Mouse (Mus musculus): ENCODE data around the gene Esp8. TPM values are rescaled to one million over a fixed set of nuclear protein-coding genes. Genes with fewer than 3 reads are reported as not detected.
"Not testable (repeated sequence)": the region's sequence is repeated elsewhere in the genome, so short reads cannot be mapped to it uniquely, and the experiment has no call there.

The Esp8 gene
- total RNA-seq (2021), result not detected
- long read RNA-seq, experiment 1, result 0 reads
- long read RNA-seq, experiment 2, result 0 reads

DNA sequence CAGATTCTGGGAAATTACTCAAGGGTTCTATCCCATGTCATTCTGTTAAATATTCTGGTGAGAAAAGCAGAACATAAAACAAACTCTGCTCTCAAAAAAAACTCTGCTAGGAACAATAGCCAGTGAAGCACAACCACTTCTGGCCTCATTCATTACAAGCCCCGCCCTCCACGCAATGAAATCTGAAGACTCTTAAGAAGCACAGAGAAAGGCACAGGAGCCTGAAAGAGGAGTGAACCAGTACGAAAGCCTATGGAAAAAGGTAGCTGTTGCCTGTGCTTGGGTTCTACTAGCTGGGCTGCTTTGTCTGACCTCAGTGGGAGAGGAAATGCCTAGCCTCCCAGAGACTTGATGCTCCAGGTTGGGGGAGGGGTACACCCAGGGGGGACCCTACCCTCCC lies at the start of gene Esp8:
Gene Esp8 (plus strand): TSS at position 205 of the 400 bp plus-strand sequence.
- DNase-seq, result no peak

DNA sequence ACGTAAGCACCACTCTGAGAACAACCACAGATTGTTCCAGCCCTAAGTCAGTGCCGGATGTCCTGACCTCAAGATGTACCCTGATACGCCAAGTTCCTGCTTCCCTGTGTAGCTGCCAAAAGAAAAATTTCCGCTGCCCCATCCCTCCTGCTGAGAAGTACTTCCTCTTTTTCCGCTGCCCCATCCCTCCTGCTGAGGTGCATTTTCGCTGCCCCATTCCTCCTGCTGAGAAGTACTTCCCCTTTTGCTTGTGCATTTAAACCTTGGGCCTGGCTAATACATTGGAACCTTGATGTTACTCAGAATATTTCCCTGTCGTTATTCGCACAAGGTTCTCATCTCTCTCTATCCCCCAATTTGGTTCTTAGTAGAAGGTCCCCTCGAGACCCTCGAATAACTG lies 36.3 kb upstream of the Esp8 start:
- DNase-seq, result not testable (repeated sequence)

DNA sequence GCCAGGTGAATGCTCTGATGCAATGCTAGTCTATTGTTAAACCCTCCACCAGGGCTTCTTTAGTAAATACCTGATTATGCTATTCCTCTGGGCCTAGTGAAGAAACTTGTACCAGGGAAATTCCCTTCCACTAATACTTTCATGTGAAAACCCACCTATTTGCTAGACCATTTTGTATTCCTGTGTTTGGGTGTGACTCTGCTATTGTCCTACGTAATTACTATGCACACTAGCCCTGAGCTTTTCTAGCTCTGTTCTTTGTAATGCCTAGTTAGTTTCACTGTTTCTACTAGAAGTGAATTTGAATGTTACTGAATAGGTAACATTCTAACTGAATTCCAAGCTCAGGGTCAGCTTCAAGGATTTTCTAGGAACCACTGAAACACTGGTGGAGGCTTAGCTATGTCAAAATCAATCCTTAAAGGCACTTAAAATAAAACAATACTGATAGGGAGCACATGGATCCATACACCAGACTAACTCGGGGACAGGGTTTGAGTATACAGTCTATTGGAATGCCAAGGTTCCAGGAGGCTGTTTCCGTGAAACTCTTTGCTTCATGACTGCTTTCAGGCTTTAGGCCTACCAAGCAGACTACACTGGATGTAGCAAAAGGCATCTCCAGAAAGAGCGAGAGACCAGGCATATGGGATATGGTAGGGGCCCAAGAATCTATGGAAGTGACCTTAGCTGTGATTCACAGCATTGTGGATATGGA lies 24.2 kb upstream of the Esp8 start:
- DNase-seq, result not testable (repeated sequence)

DNA sequence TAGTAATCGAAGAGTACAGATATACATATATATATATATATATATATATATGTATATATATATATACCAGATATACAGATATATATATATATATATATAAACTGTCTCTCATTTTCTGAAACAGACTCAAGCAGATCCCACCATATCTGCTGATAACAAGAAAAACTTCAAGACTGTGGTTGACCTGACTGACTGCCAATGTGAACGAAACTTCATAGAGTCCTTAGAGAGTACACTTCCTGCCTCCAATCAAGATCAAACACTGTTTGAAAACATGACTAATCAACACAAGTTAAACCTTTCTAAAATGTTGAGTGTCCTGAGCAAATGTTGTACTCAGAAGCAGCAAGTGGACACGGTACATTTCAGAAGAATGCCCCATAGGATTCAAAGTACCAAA lies 10.0 kb downstream of the Esp8 start:
- DNase-seq, result no peak

DNA sequence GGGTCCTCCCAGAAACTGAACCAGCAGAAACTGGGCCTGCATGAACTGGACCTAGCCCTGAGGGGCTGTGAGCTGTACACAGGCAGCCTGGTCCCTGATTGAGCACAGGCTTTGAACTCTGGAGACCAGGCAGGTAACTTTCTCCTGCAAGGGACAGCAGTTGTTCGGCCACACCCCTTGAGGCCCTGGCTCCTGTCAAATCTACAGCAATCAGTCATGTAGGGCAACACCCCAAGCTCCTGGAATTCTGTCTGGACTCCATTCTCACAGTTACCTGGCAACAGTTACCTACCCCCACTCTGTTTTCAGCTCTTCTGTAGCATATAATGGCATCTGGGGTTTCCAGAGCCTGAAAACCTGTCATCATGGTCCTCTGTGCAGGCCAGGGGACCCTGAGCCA lies 11.3 kb downstream of the Esp8 start:
- DNase-seq, result no peak

DNA sequence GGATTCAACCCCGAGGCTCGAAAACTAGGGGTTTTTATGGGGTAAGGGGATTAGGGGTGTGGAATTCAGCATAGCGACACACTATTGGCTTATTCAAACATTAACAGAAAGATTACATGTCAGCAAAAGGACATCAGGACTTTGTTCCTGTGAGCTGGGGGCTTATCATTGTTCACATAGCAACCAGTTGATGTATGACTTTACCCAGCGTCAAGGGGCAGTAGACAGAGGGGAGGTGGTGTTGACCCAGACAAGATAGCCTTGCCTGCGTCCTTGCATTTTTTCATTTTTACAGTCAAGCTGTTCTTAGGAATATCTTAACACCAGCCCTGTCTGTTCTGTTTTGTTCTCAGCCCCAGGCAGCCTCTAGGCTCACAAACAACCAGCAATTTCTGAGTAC lies 27.2 kb downstream of the Esp8 start:
- not testable (repeated sequence) for DNase-seq

DNA sequence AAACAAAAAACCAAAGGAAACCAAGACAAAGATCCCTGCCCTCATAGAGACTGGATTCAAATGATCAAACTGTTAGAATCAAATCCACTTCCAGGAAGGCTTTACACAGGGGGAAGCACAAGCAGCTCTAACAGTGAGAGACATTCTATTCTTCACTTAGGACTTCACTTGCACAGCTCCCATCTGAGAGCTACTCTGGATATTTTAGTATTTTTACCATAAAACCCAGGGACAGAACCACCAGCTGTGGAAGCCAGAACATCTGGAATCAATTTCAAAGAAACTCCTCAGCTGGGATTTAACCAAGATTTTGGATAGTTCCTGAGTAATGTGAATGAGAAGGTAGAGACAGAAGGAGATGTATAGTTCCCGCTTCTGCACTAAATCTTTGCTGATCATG lies 33.6 kb downstream of the Esp8 start:
- no peak for DNase-seq

DNA sequence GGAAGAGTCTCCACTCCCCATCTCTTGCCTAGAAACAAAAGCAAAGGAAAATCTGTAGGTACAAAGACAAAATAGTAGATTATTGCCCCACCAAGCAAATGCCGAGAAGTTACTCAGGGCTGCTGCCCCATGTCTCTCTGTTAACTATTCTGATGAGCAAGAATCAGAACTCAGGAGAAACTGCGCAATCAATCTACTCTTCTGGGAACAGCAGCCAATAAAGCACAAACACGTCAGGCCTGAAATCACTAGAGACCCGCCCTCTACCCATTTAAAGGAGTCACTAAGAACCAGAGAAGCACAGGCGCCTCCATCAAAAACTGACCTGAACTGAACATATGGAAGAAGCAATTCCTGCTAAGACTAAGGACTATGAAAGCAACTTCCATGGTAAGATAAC lies 41.4 kb downstream of the Esp8 start, which contains the start of gene Esp6:
Gene Esp6 (plus strand): TSS at position 301 of the 400 bp plus-strand sequence.
- DNase-seq, result no peak

Other genes starting within 250 kb of the Esp8 start
- gene Crisp1, start 200.8 kb upstream of the Esp8 start, total RNA-seq (2021), result not detected
- not detected for gene Esp6, start 41.5 kb downstream of the Esp8 start, total RNA-seq (2021)
- not detected for gene Esp4, start 78.6 kb downstream of the Esp8 start, total RNA-seq (2021)
- gene Esp3, start 112.1 kb downstream of the Esp8 start, total RNA-seq (2021), result not detected
- not detected for gene Esp1, start 207.1 kb downstream of the Esp8 start, total RNA-seq (2021)